Mouse (Mus musculus): Measurements from ENCODE around the gene Rnls.
"Not testable (repeated sequence)": the region's sequence is repeated elsewhere in the genome, so short reads cannot be mapped to it uniquely, and the experiment has no call there.

- not testable (repeated sequence) for TF ChIP-seq CTCF (IDR thresholded peaks at IDR 0.05; ENCODE audit: control insufficient read depth, insufficient read depth, insufficient replicate concordance, low read depth, low read length); POLR2A (IDR thresholded peaks at IDR 0.05; ENCODE audit: control insufficient read depth, low read depth, low read length)
Measured at GRCm38 (mm10) chr19:33419368-33419767, 27.3 kb upstream of the Rnls start.

Data from testis, adult 2 months (tissue).